8 mouse cellular contexts compared by ENCODE assay signal in genomic region chr11:75173095-75173798, GRCm38 (mm10). TPM values are rescaled to one million over a fixed set of nuclear protein-coding genes. Genes with fewer than 3 reads are reported as not detected.
DNase-seq lines count a peak whose midpoint lies in the region; ATAC-seq and TF ChIP-seq lines count a peak whose summit lies in the region.

No protein-coding gene starts in this region.

- TF ChIP-seq CTCF in liver, postnatal 0 days (IDR thresholded peaks at IDR 0.05; ENCODE audit: low read depth) = no peak

- H3K4me1 ChIP-seq in forebrain, embryonic 11.5 days (replicated peaks; ENCODE audit: control insufficient read depth, insufficient read depth, low read length) = peaks cover 33% of the 10 kb centered on the region
- peaks cover 47% of the 10 kb centered on the region for H3K4me1 ChIP-seq in liver, postnatal 0 days (ENCODE audit: insufficient read depth)
- H3K4me1 ChIP-seq in neural tube, embryonic 14.5 days (ENCODE audit: control insufficient read depth, insufficient read depth, low read length) = peaks cover 37% of the 10 kb centered on the region

- no peaks in the 10 kb centered on the region for H3K9me3 ChIP-seq in forebrain, embryonic 11.5 days (ENCODE audit: control insufficient read depth, low read length)
- no peaks in the 10 kb centered on the region for H3K9me3 ChIP-seq in liver, postnatal 0 days (ENCODE audit: low read length)
- H3K9me3 ChIP-seq in neural tube, embryonic 14.5 days (ENCODE audit: control insufficient read depth, low read length) = no peaks in the 10 kb centered on the region

- WGBS in forebrain, embryonic 11.5 days = under 1% methylated on average over 69 of the region's 71 CpGs
- WGBS in liver, postnatal 0 days (ENCODE audit: insufficient replicate concordance) = under 1% methylated on average over 68 of the region's 71 CpGs
- under 1% methylated on average over 62 of the region's 71 CpGs for WGBS in neural tube, embryonic 14.5 days

- H3K27me3 ChIP-seq in forebrain, embryonic 11.5 days (ENCODE audit: control insufficient read depth, insufficient read depth, low read length) = peaks cover 52% of the 10 kb centered on the region
- H3K27me3 ChIP-seq in liver, postnatal 0 days (ENCODE audit: insufficient read depth, low read length) = peaks cover 62% of the 10 kb centered on the region
- peaks cover 11% of the 10 kb centered on the region for H3K27me3 ChIP-seq in neural tube, embryonic 14.5 days (ENCODE audit: control insufficient read depth, insufficient read depth, low read length)

- intact Hi-C loops in heart, postnatal 10 days (cut with DNase I) = loop anchor here (10.0 kb wide), 2 partner anchors 222 to 292 kb away; partner anchors contain the start of gene Tlcd2

- peak overlapping the region; percentile 65 for H3K4me2 ChIP-seq in forebrain, embryonic 11.5 days (ENCODE audit: low read depth, low read length, severe bottlenecking)
- H3K4me2 ChIP-seq in liver, postnatal 0 days (ENCODE audit: low read depth, low read length) = peak overlapping the region; percentile 75
- peak overlapping the region; percentile 86 for H3K4me2 ChIP-seq in neural tube, embryonic 14.5 days (ENCODE audit: low read depth, low read length)

- H3K4me3 ChIP-seq in forebrain, embryonic 11.5 days (ENCODE audit: low read depth, low read length) = peak overlapping the region; percentile 59
- peak overlapping the region; percentile 62 for H3K4me3 ChIP-seq in liver, postnatal 0 days (ENCODE audit: low read depth, low read length)
- peak overlapping the region; percentile 68 for H3K4me3 ChIP-seq in neural tube, embryonic 14.5 days (ENCODE audit: low read depth, low read length)

- peak overlapping the region; percentile 20; the same call in 1 of the 2 replicates for H3K9ac ChIP-seq in forebrain, embryonic 11.5 days (ENCODE audit: low read length)
- 0 out of 2 replicates have a peak overlapping the region, but pooled peaks have one; percentile 43 for H3K9ac ChIP-seq in liver, postnatal 0 days (replicated peaks)
- H3K9ac ChIP-seq in neural tube, embryonic 14.5 days (replicated peaks; ENCODE audit: low read depth, low read length) = peak overlapping the region; percentile 64

- no peaks in the 10 kb centered on the region; the same call in 1 of the 2 replicates for H3K36me3 ChIP-seq in forebrain, embryonic 11.5 days (ENCODE audit: control insufficient read depth, insufficient read depth, low read length)
- H3K36me3 ChIP-seq in liver, postnatal 0 days (replicated peaks; ENCODE audit: insufficient read depth, low read length) = no peaks in the 10 kb centered on the region
- H3K36me3 ChIP-seq in neural tube, embryonic 14.5 days (ENCODE audit: control insufficient read depth, insufficient read depth, low read length) = no peaks in the 10 kb centered on the region

- H3K27ac ChIP-seq in forebrain, embryonic 11.5 days (ENCODE audit: low read depth, low read length) = no peak overlapping the region
- no peak overlapping the region for H3K27ac ChIP-seq in liver, postnatal 0 days (ENCODE audit: low read depth)
- H3K27ac ChIP-seq in neural tube, embryonic 14.5 days (ENCODE audit: low read depth, low read length) = peak overlapping the region; percentile 87

- no peak for TF ChIP-seq EP300 in liver, postnatal 0 days (IDR thresholded peaks at IDR 0.05; ENCODE audit: low read depth)

- peak; percentile 94 for DNase-seq in brain, adult 2 months (ENCODE audit: low read depth, low spot score)
- DNase-seq in forebrain, embryonic 11.5 days (ENCODE audit: low spot score) = peak; percentile 96
- DNase-seq in heart, postnatal 10 days = peak; percentile 84 to 91
- peak; percentile 95 for DNase-seq in layer of hippocampus, adult 11-12 months (ENCODE audit: low spot score)
- DNase-seq in liver, postnatal 0 days = peak; percentile 89
- peak; percentile 95 for DNase-seq in testis, postnatal 10 days (ENCODE audit: low spot score)

- peak; percentile 48 for ATAC-seq in CD4-positive, CD25-positive, alpha-beta regulatory T cell, adult 4 months
- peak; percentile 69 for ATAC-seq in forebrain, embryonic 11.5 days (replicated peaks; ENCODE audit: low FRiP score)
- peak; percentile 75 for ATAC-seq in liver, postnatal 0 days
- peak; percentile 52 for ATAC-seq in neural tube, embryonic 14.5 days (ENCODE audit: low read depth)

RNA-seq across cellular contexts. Expression of gene Hic1, which starts 3.9 kb away (rescaled TPM):
- under 1 TPM in 1 of 2 experiments, not detected in 1; 0.36 TPM for polyA plus RNA-seq in CD4-positive, CD25-positive, alpha-beta regulatory T cell, adult 4 months (2017; shearing (Covaris generic))
- 0.86 and 1.1 TPM in 2 replicates for polyA plus RNA-seq in forebrain, embryonic 11.5 days (2014; fragmentation: Nextera tagmentation; extraction: Ambion mirVana)
- 10 to 100 TPM; 36.3 to 48.5 TPM for total RNA-seq in heart, postnatal 10 days (2021)
- 1.1 and 1.5 TPM in 2 replicates for polyA plus RNA-seq in liver, postnatal 0 days (2015; fragmentation: Nextera tagmentation; extraction: Ambion mirVana)
- 0.33 and 2.6 TPM in 2 replicates for polyA plus RNA-seq in neural tube, embryonic 14.5 days (2014; fragmentation: Nextera tagmentation; extraction: Ambion mirVana)

RNA-seq across cellular contexts. Expression of gene Ovca2, which starts 5.4 kb away (rescaled TPM):
- polyA plus RNA-seq in CD4-positive, CD25-positive, alpha-beta regulatory T cell, adult 4 months (2017; shearing (Covaris generic)) = 10 to 100 TPM; 19.2 to 29.4 TPM
- polyA plus RNA-seq in forebrain, embryonic 11.5 days (2014; fragmentation: Nextera tagmentation; extraction: Ambion mirVana) = 32.7 and 34.4 TPM in 2 replicates
- total RNA-seq in heart, postnatal 10 days (2021) = 1 to 10 TPM; 7.8 to 9.5 TPM
- 12.4 and 13.6 TPM in 2 replicates for polyA plus RNA-seq in liver, postnatal 0 days (2015; fragmentation: Nextera tagmentation; extraction: Ambion mirVana)
- polyA plus RNA-seq in neural tube, embryonic 14.5 days (2014; fragmentation: Nextera tagmentation; extraction: Ambion mirVana) = 15.3 and 20.7 TPM in 2 replicates

RNA-seq across cellular contexts. Expression of gene Dph1, which starts 17.8 kb away (rescaled TPM):
- polyA plus RNA-seq in CD4-positive, CD25-positive, alpha-beta regulatory T cell, adult 4 months (2017; shearing (Covaris generic)) = 10 to 100 TPM; 11.0 to 20.6 TPM
- polyA plus RNA-seq in forebrain, embryonic 11.5 days (2014; fragmentation: Nextera tagmentation; extraction: Ambion mirVana) = 21.8 and 24.0 TPM in 2 replicates
- 10 to 100 TPM; 13.9 to 15.6 TPM for total RNA-seq in heart, postnatal 10 days (2021)
- polyA plus RNA-seq in liver, postnatal 0 days (2015; fragmentation: Nextera tagmentation; extraction: Ambion mirVana) = 10.9 and 13.0 TPM in 2 replicates
- 11.4 and 15.6 TPM in 2 replicates for polyA plus RNA-seq in neural tube, embryonic 14.5 days (2014; fragmentation: Nextera tagmentation; extraction: Ambion mirVana)

RNA-seq across cellular contexts. Expression of gene Rtn4rl1, which starts 20.3 kb away (rescaled TPM):
- polyA plus RNA-seq in CD4-positive, CD25-positive, alpha-beta regulatory T cell, adult 4 months (2017; shearing (Covaris generic)) = 1 to 10 TPM; 1.5 to 1.8 TPM
- polyA plus RNA-seq in forebrain, embryonic 11.5 days (2014; fragmentation: Nextera tagmentation; extraction: Ambion mirVana) = 1.0 and 1.1 TPM in 2 replicates
- total RNA-seq in heart, postnatal 10 days (2021) = 10 to 100 TPM; 13.9 to 21.4 TPM
- polyA plus RNA-seq in liver, postnatal 0 days (2015; fragmentation: Nextera tagmentation; extraction: Ambion mirVana) = 1.5 and 2.0 TPM in 2 replicates
- polyA plus RNA-seq in neural tube, embryonic 14.5 days (2014; fragmentation: Nextera tagmentation; extraction: Ambion mirVana) = 12.7 and 16.0 TPM in 2 replicates
